Mouse (Mus musculus): ENCODE results near the gene Fam189a1. TPM values are rescaled to one million over a fixed set of nuclear protein-coding genes. Genes with fewer than 3 reads are reported as not detected.

The Fam189a1 gene
- polyA plus RNA-seq, 1 experiment from 2014 or later = 2.3 TPM

DNA sequence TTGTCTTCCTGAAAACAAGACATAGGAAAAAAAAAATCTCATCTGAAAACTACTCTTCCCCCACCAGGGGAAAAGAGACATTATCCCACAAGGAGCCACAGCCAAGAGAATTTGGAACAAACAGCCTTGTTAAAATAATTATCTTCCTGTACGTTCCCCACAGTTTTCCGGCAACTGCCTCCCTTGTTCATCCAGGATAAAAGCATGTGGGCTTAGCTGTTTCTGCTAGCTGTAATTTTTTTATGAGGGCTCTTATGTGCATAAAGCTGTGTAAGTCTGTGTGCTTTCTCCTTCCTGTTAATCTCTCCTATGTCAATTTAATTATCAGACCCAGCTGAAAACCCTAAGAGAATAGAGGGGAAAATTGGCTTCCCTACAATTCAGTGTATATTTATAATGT is 241.2 kb downstream of the Fam189a1 start:
- H3K27ac ChIP-seq (ENCODE audit: low read depth) = no peak overlapping the region
- no peaks in the 10 kb centered on the region for H3K9me3 ChIP-seq (ENCODE audit: control insufficient read depth, low read length)
- 70% methylated on average over 2 of the region's 2 CpGs for WGBS
- no peaks in the 10 kb centered on the region for H3K4me1 ChIP-seq (replicated peaks; ENCODE audit: control insufficient read depth, insufficient read depth, low read length)
- H3K9ac ChIP-seq (ENCODE audit: low read length) = no peak overlapping the region
- H3K27me3 ChIP-seq (replicated peaks; ENCODE audit: control insufficient read depth, insufficient read depth, low read length) = no peaks in the 10 kb centered on the region
- H3K36me3 ChIP-seq (ENCODE audit: control insufficient read depth, insufficient read depth, low read length) = no peaks in the 10 kb centered on the region
- no peak overlapping the region for H3K4me3 ChIP-seq (ENCODE audit: low read depth, low read length)
- ATAC-seq (replicated peaks; ENCODE audit: low FRiP score, low TSS enrichment, low read depth) (no peak), DNase-seq (ENCODE audit: low spot score) (no peak)
- H3K4me2 ChIP-seq (ENCODE audit: low read length) = no peak overlapping the region

DNA sequence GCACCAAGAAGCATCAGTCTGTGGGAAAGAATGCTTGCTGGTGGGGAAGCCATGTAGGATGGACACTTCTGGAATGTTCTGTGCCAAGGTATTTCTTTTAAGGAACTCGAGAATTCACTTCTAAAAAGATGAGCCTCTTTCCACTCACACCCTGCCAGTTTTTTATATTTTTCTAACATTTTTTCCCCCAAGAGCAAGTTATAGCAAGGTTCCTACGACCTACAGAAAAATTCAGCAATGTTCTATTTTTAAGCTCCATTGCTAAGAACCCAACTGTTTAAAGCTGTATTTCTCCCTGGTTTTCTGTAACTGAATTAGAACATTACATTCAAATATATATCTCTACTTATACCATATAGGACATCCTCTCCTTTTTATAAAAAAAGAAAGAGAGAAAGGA is 244.4 kb downstream of the Fam189a1 start:
- Histone ChIP-seq H3K27me3 (replicated peaks; ENCODE audit: control insufficient read depth, insufficient read depth, low read length) (no peaks in the 10 kb centered on the region), H3K27ac (ENCODE audit: low read depth) (no peak overlapping the region), H3K36me3 (ENCODE audit: control insufficient read depth, insufficient read depth, low read length) (no peaks in the 10 kb centered on the region), H3K4me3 (ENCODE audit: low read depth, low read length) (no peak overlapping the region), H3K9ac (ENCODE audit: low read length) (no peak overlapping the region), H3K4me1 (replicated peaks; ENCODE audit: control insufficient read depth, insufficient read depth, low read length) (no peaks in the 10 kb centered on the region), H3K9me3 (ENCODE audit: control insufficient read depth, low read length) (no peaks in the 10 kb centered on the region), H3K4me2 (ENCODE audit: low read length) (no peak overlapping the region)
- ATAC-seq (replicated peaks; ENCODE audit: low FRiP score, low TSS enrichment, low read depth) (no peak), DNase-seq (ENCODE audit: low spot score) (no peak)
- 73% methylated on average over 2 of the region's 2 CpGs for WGBS

DNA sequence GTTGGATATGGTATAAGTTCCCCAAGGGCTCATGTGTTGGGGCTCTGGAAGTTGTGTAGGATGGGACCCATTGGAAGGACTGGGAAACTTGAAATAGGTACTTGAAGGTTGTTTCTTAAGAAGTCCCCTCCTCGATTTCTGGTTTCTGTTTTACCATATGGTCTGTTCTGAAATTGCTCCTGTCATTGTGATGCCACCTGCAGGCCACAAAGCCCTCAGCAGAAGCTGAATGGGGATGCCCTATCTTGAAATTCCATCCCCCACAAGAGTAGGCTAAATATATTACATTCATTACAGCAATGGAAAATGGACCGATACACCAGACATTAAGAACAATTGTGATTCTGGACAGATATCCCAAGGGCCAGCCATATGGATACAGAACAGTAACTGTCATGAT is 246.2 kb downstream of the Fam189a1 start:
- Histone ChIP-seq H3K4me1 (replicated peaks; ENCODE audit: control insufficient read depth, insufficient read depth, low read length) (no peaks in the 10 kb centered on the region), H3K9me3 (ENCODE audit: control insufficient read depth, low read length) (no peaks in the 10 kb centered on the region), H3K27me3 (replicated peaks; ENCODE audit: control insufficient read depth, insufficient read depth, low read length) (no peaks in the 10 kb centered on the region), H3K27ac (ENCODE audit: low read depth) (no peak overlapping the region), H3K9ac (ENCODE audit: low read length) (no peak overlapping the region), H3K36me3 (ENCODE audit: control insufficient read depth, insufficient read depth, low read length) (no peaks in the 10 kb centered on the region), H3K4me3 (ENCODE audit: low read depth, low read length) (no peak overlapping the region), H3K4me2 (ENCODE audit: low read length) (no peak overlapping the region)
- DNase-seq (ENCODE audit: low spot score) (no peak), ATAC-seq (replicated peaks; ENCODE audit: low FRiP score, low TSS enrichment, low read depth) (no peak)
- WGBS = 88% methylated on average over 2 of the region's 2 CpGs

DNA sequence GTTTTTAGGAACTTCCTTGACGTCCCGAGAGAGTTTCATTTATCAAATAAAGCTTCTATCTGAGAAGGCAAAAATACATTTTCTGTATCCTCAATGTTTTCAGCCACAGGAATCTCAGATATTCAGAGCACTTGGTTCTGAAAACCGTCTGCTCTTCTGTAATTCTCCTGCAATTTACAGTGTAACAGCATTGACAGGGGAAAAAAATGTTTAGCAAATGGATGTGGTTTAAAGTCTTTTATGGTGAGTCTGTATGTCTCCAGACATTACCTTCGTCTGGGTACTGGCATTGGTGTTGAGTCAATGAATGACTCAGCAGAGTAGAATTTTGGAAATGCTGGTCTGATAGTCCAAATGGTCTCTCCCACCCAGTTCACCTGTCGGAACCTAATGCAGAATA is 249.4 kb downstream of the Fam189a1 start:
- Histone ChIP-seq H3K27ac (ENCODE audit: low read depth) (no peak overlapping the region), H3K4me1 (replicated peaks; ENCODE audit: control insufficient read depth, insufficient read depth, low read length) (no peaks in the 10 kb centered on the region), H3K4me3 (ENCODE audit: low read depth, low read length) (no peak overlapping the region), H3K9ac (ENCODE audit: low read length) (no peak overlapping the region), H3K9me3 (ENCODE audit: control insufficient read depth, low read length) (no peaks in the 10 kb centered on the region), H3K4me2 (ENCODE audit: low read length) (no peak overlapping the region), H3K36me3 (ENCODE audit: control insufficient read depth, insufficient read depth, low read length) (no peaks in the 10 kb centered on the region), H3K27me3 (replicated peaks; ENCODE audit: control insufficient read depth, insufficient read depth, low read length) (no peaks in the 10 kb centered on the region)
- no peak for DNase-seq (ENCODE audit: low spot score)
- WGBS = 63% methylated on average over 5 of the region's 5 CpGs
- ATAC-seq (replicated peaks; ENCODE audit: low FRiP score, low TSS enrichment, low read depth) = no peak

DNA sequence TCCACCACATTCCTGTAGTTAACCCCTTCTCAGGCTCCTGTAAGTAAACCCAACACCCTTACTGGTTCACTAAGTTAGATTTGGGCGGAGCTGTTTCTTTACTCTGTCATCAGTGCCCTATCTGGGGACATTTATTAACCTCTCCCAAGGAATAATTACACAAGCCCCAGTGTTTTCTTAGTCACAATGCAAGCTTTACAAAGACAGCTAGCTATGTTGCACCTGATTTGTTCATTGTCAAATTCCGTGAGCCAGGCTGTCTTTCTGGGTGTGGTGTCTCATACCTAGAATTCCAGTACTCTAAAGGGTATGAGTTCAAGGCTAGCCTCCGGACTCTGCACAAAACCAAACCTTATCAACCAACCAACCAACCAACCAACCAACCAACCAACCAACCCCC is 250.9 kb downstream of the Fam189a1 start:
- H3K36me3 ChIP-seq (ENCODE audit: control insufficient read depth, insufficient read depth, low read length) = no peaks in the 10 kb centered on the region
- H3K4me2 ChIP-seq (ENCODE audit: low read length) = no peak overlapping the region
- H3K27me3 ChIP-seq (replicated peaks; ENCODE audit: control insufficient read depth, insufficient read depth, low read length) = no peaks in the 10 kb centered on the region
- H3K9me3 ChIP-seq (ENCODE audit: control insufficient read depth, low read length) = no peaks in the 10 kb centered on the region
- WGBS = 79% methylated on average over 3 of the region's 3 CpGs
- no peak overlapping the region for H3K4me3 ChIP-seq (ENCODE audit: low read depth, low read length)
- H3K4me1 ChIP-seq (replicated peaks; ENCODE audit: control insufficient read depth, insufficient read depth, low read length) = no peaks in the 10 kb centered on the region
- no peak overlapping the region for H3K27ac ChIP-seq (ENCODE audit: low read depth)
- H3K9ac ChIP-seq (ENCODE audit: low read length) = no peak overlapping the region
- no peak for DNase-seq (ENCODE audit: low spot score)
- no peak for ATAC-seq (replicated peaks; ENCODE audit: low FRiP score, low TSS enrichment, low read depth)

DNA sequence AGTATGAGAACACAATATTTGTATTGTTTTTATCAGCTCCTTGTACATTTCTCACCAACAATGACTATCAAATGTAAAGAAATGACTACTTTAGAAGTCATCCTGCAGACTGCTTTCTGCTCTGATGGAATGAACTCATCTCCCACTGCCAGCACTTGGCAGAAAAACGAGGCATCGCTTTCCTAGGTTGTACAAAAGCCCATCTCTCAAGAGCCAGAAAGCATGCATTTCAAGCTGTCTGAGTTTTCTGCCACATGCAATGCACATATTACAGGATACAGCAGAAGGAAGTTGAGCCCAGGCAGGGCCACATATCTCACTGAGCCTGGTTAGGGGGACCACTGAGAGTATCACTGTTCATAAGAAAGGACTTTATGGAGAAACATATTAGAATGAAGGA is 256.1 kb downstream of the Fam189a1 start:
- 82% methylated on average over 2 of the region's 2 CpGs for WGBS
- Histone ChIP-seq H3K9ac (ENCODE audit: low read length) (no peak overlapping the region), H3K4me1 (replicated peaks; ENCODE audit: control insufficient read depth, insufficient read depth, low read length) (no peaks in the 10 kb centered on the region), H3K27me3 (replicated peaks; ENCODE audit: control insufficient read depth, insufficient read depth, low read length) (no peaks in the 10 kb centered on the region), H3K36me3 (ENCODE audit: control insufficient read depth, insufficient read depth, low read length) (no peaks in the 10 kb centered on the region), H3K9me3 (ENCODE audit: control insufficient read depth, low read length) (no peaks in the 10 kb centered on the region), H3K4me2 (ENCODE audit: low read length) (no peak overlapping the region), H3K4me3 (ENCODE audit: low read depth, low read length) (no peak overlapping the region), H3K27ac (ENCODE audit: low read depth) (no peak overlapping the region)
- DNase-seq (ENCODE audit: low spot score) (no peak), ATAC-seq (replicated peaks; ENCODE audit: low FRiP score, low TSS enrichment, low read depth) (no peak)

DNA sequence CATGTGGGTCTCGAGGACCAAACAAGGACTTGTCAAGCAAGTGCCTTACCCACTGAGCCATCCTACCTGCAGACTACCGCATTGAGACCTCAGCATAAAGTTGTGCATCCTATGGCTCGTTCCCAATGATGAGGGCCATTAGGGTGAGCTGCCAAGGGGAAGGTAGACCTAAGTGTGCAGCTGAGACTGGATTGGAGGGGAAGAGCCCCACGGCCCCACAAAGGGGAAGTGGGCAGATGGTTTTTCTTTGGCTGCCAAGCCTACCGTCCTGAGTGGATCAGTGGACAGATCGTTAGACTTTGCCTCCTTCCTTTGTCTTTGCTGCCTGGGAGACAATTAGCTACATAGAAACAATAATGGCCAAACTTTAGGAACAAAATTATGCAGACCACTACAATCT is 259.8 kb downstream of the Fam189a1 start:
- Histone ChIP-seq H3K4me3 (ENCODE audit: low read depth, low read length) (no peak overlapping the region), H3K4me2 (ENCODE audit: low read length) (no peak overlapping the region), H3K27ac (ENCODE audit: low read depth) (no peak overlapping the region), H3K36me3 (ENCODE audit: control insufficient read depth, insufficient read depth, low read length) (no peaks in the 10 kb centered on the region), H3K9ac (ENCODE audit: low read length) (no peak overlapping the region), H3K27me3 (replicated peaks; ENCODE audit: control insufficient read depth, insufficient read depth, low read length) (no peaks in the 10 kb centered on the region), H3K9me3 (ENCODE audit: control insufficient read depth, low read length) (no peaks in the 10 kb centered on the region), H3K4me1 (replicated peaks; ENCODE audit: control insufficient read depth, insufficient read depth, low read length) (no peaks in the 10 kb centered on the region)
- DNase-seq (ENCODE audit: low spot score) (no peak), ATAC-seq (replicated peaks; ENCODE audit: low FRiP score, low TSS enrichment, low read depth) (no peak)
- 90% methylated on average over 6 of the region's 6 CpGs for WGBS

DNA sequence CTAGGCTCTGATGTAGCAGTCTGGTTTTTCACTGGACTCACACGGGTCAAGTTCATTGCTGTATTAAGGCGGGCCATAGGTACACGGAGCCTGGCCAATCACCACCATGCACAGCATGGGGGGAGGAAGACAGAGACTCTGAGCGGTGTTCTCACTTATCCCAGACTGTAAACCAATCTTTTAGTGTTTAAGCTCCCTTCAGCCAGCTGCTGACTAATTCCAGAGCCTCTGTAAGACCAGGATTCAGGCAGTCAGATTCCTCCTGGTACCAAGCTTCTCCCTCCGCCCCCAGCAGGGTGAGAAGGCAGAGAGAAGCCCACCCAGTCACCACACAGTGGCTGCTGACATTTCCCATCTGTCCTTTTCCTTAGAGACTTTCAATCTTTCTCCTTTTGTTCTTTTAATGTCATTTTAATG is 260.7 kb downstream of the Fam189a1 start:
- 32% methylated on average over 5 of the region's 5 CpGs for WGBS
- Histone ChIP-seq H3K4me1 (replicated peaks; ENCODE audit: control insufficient read depth, insufficient read depth, low read length) (no peaks in the 10 kb centered on the region), H3K27me3 (replicated peaks; ENCODE audit: control insufficient read depth, insufficient read depth, low read length) (no peaks in the 10 kb centered on the region), H3K27ac (ENCODE audit: low read depth) (no peak overlapping the region), H3K9ac (ENCODE audit: low read length) (no peak overlapping the region), H3K4me2 (ENCODE audit: low read length) (no peak overlapping the region), H3K36me3 (ENCODE audit: control insufficient read depth, insufficient read depth, low read length) (no peaks in the 10 kb centered on the region), H3K4me3 (ENCODE audit: low read depth, low read length) (no peak overlapping the region), H3K9me3 (ENCODE audit: control insufficient read depth, low read length) (no peaks in the 10 kb centered on the region)
- DNase-seq (ENCODE audit: low spot score) (no peak), ATAC-seq (replicated peaks; ENCODE audit: low FRiP score, low TSS enrichment, low read depth) (peak; percentile 68; the same call in 1 of the 2 replicates)

DNA sequence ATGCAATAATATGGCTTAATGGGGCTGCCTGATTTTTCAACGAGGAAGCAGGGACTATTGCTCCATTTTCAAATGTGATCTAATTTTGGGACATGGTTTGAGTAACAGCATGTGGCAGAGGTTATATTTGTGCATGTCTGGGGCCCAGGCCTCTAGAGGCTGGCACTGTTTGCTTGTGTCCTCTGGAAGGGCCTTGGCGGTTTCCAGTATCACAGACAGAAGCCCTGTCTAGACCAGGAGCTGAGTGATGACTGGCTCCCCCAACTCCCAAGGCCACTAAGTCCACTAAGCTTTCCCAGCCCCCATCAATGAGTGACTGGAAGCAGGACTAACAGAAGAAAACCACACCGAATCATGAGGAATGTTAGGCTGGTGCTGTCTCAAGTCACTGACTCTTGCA is 265.2 kb downstream of the Fam189a1 start:
- WGBS = 73% methylated on average over 3 of the region's 3 CpGs
- ATAC-seq (replicated peaks; ENCODE audit: low FRiP score, low TSS enrichment, low read depth) = no peak

More for the DNA sequence above, 265.2 kb downstream of the Fam189a1 start:
- Histone ChIP-seq H3K9me3 (ENCODE audit: control insufficient read depth, low read length) (no peaks in the 10 kb centered on the region), H3K4me1 (replicated peaks; ENCODE audit: control insufficient read depth, insufficient read depth, low read length) (no peaks in the 10 kb centered on the region), H3K4me3 (ENCODE audit: low read depth, low read length) (no peak overlapping the region), H3K4me2 (ENCODE audit: low read length) (no peak overlapping the region), H3K27me3 (replicated peaks; ENCODE audit: control insufficient read depth, insufficient read depth, low read length) (no peaks in the 10 kb centered on the region), H3K27ac (ENCODE audit: low read depth) (no peak overlapping the region), H3K36me3 (ENCODE audit: control insufficient read depth, insufficient read depth, low read length) (no peaks in the 10 kb centered on the region), H3K9ac (ENCODE audit: low read length) (no peak overlapping the region)
- DNase-seq (ENCODE audit: low spot score) = no peak
